Mouse (Mus musculus) CH12.LX (cell line): ENCODE results near the gene Olfr1388.
A peak's percentile ranks its signal among the peaks of the same experiment; 100 is the strongest.

Experiments used
- BHLHE40 ChIP-seq: IDR thresholded peaks from 2 replicates; pipeline ENCODE4 v1.6.1; 2011; ENCODE audit warnings: mild to moderate bottlenecking, low read depth, low read length, improper control_type of control experiment
- CTCF ChIP-seq, 2 experiments: IDR thresholded peaks in 1 of 2; conservative IDR thresholded peaks in 1 of 2; 2 replicates each; pipeline ENCODE4 v1.5.1; 2011 to 2012; ENCODE audit warnings: low read depth in 2 of 2, low read length in 2 of 2, improper control_type of control experiment in 1 of 2, inconsistent platforms in 1 of 2, mild to moderate bottlenecking in 1 of 2, moderate library complexity in 1 of 2
- E2F4 ChIP-seq: IDR thresholded peaks from 2 replicates; pipeline ENCODE4 v1.6.1; 2011; ENCODE audit warnings: low read depth, low read length, improper control_type of control experiment; ENCODE audit not compliant: insufficient replicate concordance
- MAFK ChIP-seq: IDR thresholded peaks from 2 replicates; pipeline ENCODE4 v1.6.1; 2011; ENCODE audit warnings: low read length, improper control_type of control experiment; ENCODE audit not compliant: insufficient replicate concordance
- MAZ ChIP-seq: IDR thresholded peaks from 2 replicates; pipeline ENCODE4 v1.6.1; 2012; ENCODE audit warnings: low read depth, mild to moderate bottlenecking, inconsistent platforms, low read length, improper control_type of control experiment, moderate library complexity
- NRF1 ChIP-seq: IDR thresholded peaks from 2 replicates; pipeline ENCODE4 v1.6.1; 2014; ENCODE audit warnings: low read depth, mild to moderate bottlenecking, inconsistent platforms, low read length, improper control_type of control experiment, moderate library complexity
- POLR2A ChIP-seq: IDR thresholded peaks from 2 replicates; pipeline ENCODE4 v1.6.1; 2011; ENCODE audit warnings: low read depth, mild to moderate bottlenecking, improper control_type of control experiment, low read length
- POLR2AphosphoS2 ChIP-seq: IDR thresholded peaks from 2 replicates; pipeline ENCODE4 v1.6.1; 2011; ENCODE audit warnings: low read depth, low read length, improper control_type of control experiment
- RCOR1 ChIP-seq: conservative IDR thresholded peaks from 2 replicates; pipeline ENCODE4 v1.6.1; 2012; ENCODE audit warnings: low read depth, mild to moderate bottlenecking, inconsistent platforms, low read length, improper control_type of control experiment
- TCF12 ChIP-seq: IDR thresholded peaks from 2 replicates; pipeline ENCODE4 v1.6.1; 2014; ENCODE audit warnings: low read depth, mild to moderate bottlenecking, inconsistent platforms, low read length, improper control_type of control experiment
- ZKSCAN1 ChIP-seq: IDR thresholded peaks from 2 replicates; pipeline ENCODE4 v1.6.1; 2012; ENCODE audit warnings: low read depth, inconsistent platforms, low read length, improper control_type of control experiment, borderline replicate concordance

- TF ChIP-seq BHLHE40 (no peak), E2F4 (no peak), POLR2AphosphoS2 (no peak), NRF1 (no peak), ZKSCAN1 (no peak), TCF12 (no peak), POLR2A (no peak), RCOR1 (no peak), CTCF (conservative IDR thresholded peaks at IDR 0.05 in 1 of 2, IDR thresholded peaks at IDR 0.05 in 1 of 2; ENCODE audit: low read depth in 2 of 2, low read length in 2 of 2) (no peak), MAZ (no peak), MAFK (peak; percentile 74)
Observed at GRCm38 (mm10) chr11:49406784-49407183, 29.6 kb upstream of the Olfr1388 start.
